Mouse (Mus musculus): ENCODE measurements around the gene Rab42.

- no peak for TF ChIP-seq EP300 (IDR thresholded peaks at IDR 0.05; ENCODE audit: low read depth)
- TF ChIP-seq CTCF (IDR thresholded peaks at IDR 0.05; ENCODE audit: low read depth): no peak
Measured at GRCm38 (mm10) chr4:132273166-132273565, 30.0 kb downstream of the Rab42 start.
